Mouse (Mus musculus) hindbrain, embryonic 14.5 days (tissue): ENCODE data around the gene Slc26a8. TPM values are rescaled to one million over a fixed set of nuclear protein-coding genes. Genes with fewer than 3 reads are reported as not detected.

Experiments
- ATAC-seq: fragments of 200-750 bp; cut with Nextera tagmentation; 2 replicates; pipeline ENCODE4 v1.8.0; 2017; ENCODE audit warnings: moderate number of reproducible peaks, mild to moderate bottlenecking, moderate TSS enrichment, moderate library complexity; ENCODE audit not compliant: low FRiP score
- DNase-seq: peaks from one replicate; pipeline ENCODE4 v3.0.0-alpha.2; 2015; ENCODE audit warnings: low spot score
- H3K27ac ChIP-seq: fragments of 300-500 bp; sonication (generic); 2 replicates; pipeline ENCODE4 v1.5.1; 2014; ENCODE audit warnings: mild to moderate bottlenecking, moderate library complexity
- H3K27me3 ChIP-seq: fragments of 300-500 bp; sonication (generic); 2 replicates; pipeline ENCODE4 v1.6.1; 2014; ENCODE audit warnings: mild to moderate bottlenecking, low read length, mixed read lengths; ENCODE audit not compliant: control insufficient read depth, insufficient read depth
- H3K36me3 ChIP-seq: fragments of 300-500 bp; sonication (generic); replicated peaks from 2 replicates; pipeline ENCODE4 v1.6.1; 2014; ENCODE audit not compliant: control insufficient read depth, insufficient read depth
- H3K4me1 ChIP-seq: fragments of 300-500 bp; sonication (generic); replicated peaks from 2 replicates; pipeline ENCODE4 v1.6.1; 2014; ENCODE audit warnings: antibody characterized with exemption, low read length, mixed read lengths; ENCODE audit not compliant: control insufficient read depth, insufficient read depth
- H3K4me2 ChIP-seq: fragments of 300-500 bp; sonication (generic); replicated peaks from 2 replicates; pipeline ENCODE4 v1.6.1; 2014; ENCODE audit warnings: mild to moderate bottlenecking, moderate library complexity
- H3K4me3 ChIP-seq: fragments of 300-500 bp; sonication (generic); replicated peaks from 2 replicates; pipeline ENCODE4 v1.5.1; 2014; ENCODE audit warnings: mild to moderate bottlenecking, low read length
- H3K9ac ChIP-seq: fragments of 300-500 bp; sonication (generic); 2 replicates; pipeline ENCODE4 v1.6.1; 2014
- H3K9me3 ChIP-seq: fragments of 300-500 bp; sonication (generic); 2 replicates; pipeline ENCODE4 v1.6.1; 2016; ENCODE audit warnings: low read length; ENCODE audit not compliant: control insufficient read depth
- whole genome bisulfite sequencing: fragments of 180-500 bp; shearing (Covaris S2); extraction: QIAGEN DNeasy Blood & Tissue Kit; methylation state at CpG from one replicate; pipeline ENCODE4 v1.1.7; 2014; 5-methylcytosine and 5-hydroxymethylcytosine counted together
- polyA plus RNA-seq: library from polyadenylated mRNA; unstranded; fragments of >200 nt; fragmentation: Nextera tagmentation; extraction: Ambion mirVana; gene quantifications from 2 replicates; pipeline ENCODE4 v1.2.1, GENCODE M21; 2014

The Slc26a8 gene
- polyA plus RNA-seq, 1 experiment from 2014 or later = 1.8 TPM

DNA sequence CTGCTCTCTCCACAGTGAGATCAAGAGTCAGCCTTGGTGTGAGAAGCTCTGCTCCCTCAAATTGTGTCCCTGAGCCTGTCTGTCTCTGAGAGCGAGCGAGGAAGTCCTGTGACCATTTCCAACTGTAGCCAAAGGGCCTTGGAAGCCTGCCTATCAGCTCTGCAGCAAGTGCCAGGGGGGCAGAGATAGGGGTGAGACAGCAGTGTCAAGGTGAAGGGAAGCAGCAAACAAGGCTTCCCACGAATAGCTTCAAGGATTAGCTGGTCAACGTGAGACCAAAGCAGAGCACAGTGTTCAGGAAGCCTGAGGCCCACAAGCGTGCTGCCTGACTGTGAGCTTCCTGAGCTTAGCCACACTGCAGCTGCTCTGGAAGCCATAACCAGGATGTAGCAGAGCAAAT is 98.6 kb downstream of the Slc26a8 start:
- ATAC-seq = no peak

DNA sequence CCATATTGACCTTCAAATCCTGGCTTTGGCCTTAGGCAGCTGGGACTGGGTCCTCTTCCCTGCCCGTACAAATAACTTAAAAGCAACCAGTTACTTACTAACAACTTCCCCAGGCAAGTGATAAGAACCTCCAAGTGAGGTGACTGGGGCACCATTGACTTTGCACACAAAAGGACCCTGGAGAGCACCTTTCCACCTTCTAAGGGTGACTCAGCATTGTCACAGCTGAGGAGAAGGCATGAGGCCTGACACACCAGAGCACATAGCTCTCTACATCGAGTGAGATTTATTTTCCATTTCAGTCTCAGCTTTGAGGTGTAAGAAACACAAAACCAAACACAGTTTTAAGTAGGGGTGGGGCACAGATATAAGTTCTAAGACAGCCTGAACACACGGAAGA is 99.4 kb downstream of the Slc26a8 start:
- 94% methylated on average over 3 of the region's 3 CpGs for WGBS
- Histone ChIP-seq H3K27ac (no peak overlapping the region), H3K27me3 (no peaks in the 10 kb centered on the region), H3K4me2 (no peak overlapping the region), H3K9me3 (no peaks in the 10 kb centered on the region), H3K4me3 (no peak overlapping the region), H3K36me3 (peaks cover 87% of the 10 kb centered on the region), H3K9ac (no peak overlapping the region), H3K4me1 (no peaks in the 10 kb centered on the region)
- DNase-seq (no peak), ATAC-seq (no peak)

More for the DNA sequence above, 98.6 kb downstream of the Slc26a8 start:
- Histone ChIP-seq H3K36me3 (peaks cover 95% of the 10 kb centered on the region), H3K4me3 (no peak overlapping the region), H3K9ac (no peak overlapping the region), H3K4me2 (no peak overlapping the region), H3K27ac (no peak overlapping the region), H3K4me1 (no peaks in the 10 kb centered on the region), H3K27me3 (no peaks in the 10 kb centered on the region), H3K9me3 (no peaks in the 10 kb centered on the region)
- DNase-seq = no peak
- WGBS = 96% methylated on average over 5 of the region's 5 CpGs

- ATAC-seq (no peak), DNase-seq (no peak)
- Histone ChIP-seq H3K36me3 (peaks cover 69% of the 10 kb centered on the region), H3K27ac (no peak overlapping the region), H3K9ac (no peak overlapping the region), H3K4me3 (no peak overlapping the region), H3K27me3 (no peaks in the 10 kb centered on the region), H3K4me1 (no peaks in the 10 kb centered on the region), H3K9me3 (no peaks in the 10 kb centered on the region), H3K4me2 (no peak overlapping the region)
- WGBS = 94% methylated on average over 2 of the region's 2 CpGs
Measured at GRCm38 (mm10) chr17:28588591-28588990, 101.4 kb downstream of the Slc26a8 start.

Other genes with a start within 250 kb of the Slc26a8 start
- 8.2 and 9.8 TPM in 2 replicates for gene Fkbp5, start 172.7 kb downstream of the Slc26a8 start, polyA plus RNA-seq
- gene Armc12, start 159.4 kb downstream of the Slc26a8 start, polyA plus RNA-seq = not detected in 2 replicates
- gene Clpsl2, start 140.8 kb downstream of the Slc26a8 start, polyA plus RNA-seq = not detected in 2 replicates
- not detected in 2 replicates for gene Clps, start 129.5 kb downstream of the Slc26a8 start, polyA plus RNA-seq
- gene Lhfpl5, start 114.6 kb downstream of the Slc26a8 start, polyA plus RNA-seq = 13.5 and 13.7 TPM in 2 replicates
- 110 TPM in 2 replicates for gene Srpk1, start 67.5 kb downstream of the Slc26a8 start, polyA plus RNA-seq
- 34.1 and 36.5 TPM in 2 replicates for gene Mapk14, start 1.1 kb upstream of the Slc26a8 start, polyA plus RNA-seq
- 0.98 and 2.0 TPM in 2 replicates for gene AC170998.1, start 35.9 kb upstream of the Slc26a8 start, polyA plus RNA-seq
- gene Mapk13, start 79.1 kb upstream of the Slc26a8 start, polyA plus RNA-seq = 0.56 and 1.6 TPM in 2 replicates
- gene Brpf3, start 110.9 kb upstream of the Slc26a8 start, polyA plus RNA-seq = 8.0 and 8.9 TPM in 2 replicates
- 0.07 TPM in 1 of 2 replicates, not detected in the other for gene Pnpla1, start 168.2 kb upstream of the Slc26a8 start, polyA plus RNA-seq
- gene 4930539E08Rik, start 225.1 kb upstream of the Slc26a8 start, polyA plus RNA-seq = 1.2 and 1.3 TPM in 2 replicates